Mouse (Mus musculus): ENCODE measurements at regions not wholly inside any gene's neighbourhood (a gene's known extent, or its start where the extent isn't known, plus 50 kb on each side); places are given as distances from the start of the nearest gene placed in this dataset.

GRCm38 (mm10) chr13:107462791-107463190 is 440.9 kb upstream of the Kif2a start:
- 81% methylated on average over 7 of the region's 7 CpGs for WGBS
- ATAC-seq (ENCODE audit: borderline replicate concordance, extremely low read depth, low FRiP score, low TSS enrichment): no peak
- H3K36me3 ChIP-seq: no peaks in the 10 kb centered on the region
- no peaks in the 10 kb centered on the region for H3K9me3 ChIP-seq
- no peaks in the 10 kb centered on the region for H3K4me1 ChIP-seq
- H3K4me3 ChIP-seq: no peak overlapping the region
- H3K4me2 ChIP-seq: no peak overlapping the region
- H3K9ac ChIP-seq: no peak overlapping the region
- no peak overlapping the region for H3K27ac ChIP-seq
- H3K27me3 ChIP-seq: no peaks in the 10 kb centered on the region

- H3K36me3 ChIP-seq: no peaks in the 10 kb centered on the region
- 11% methylated on average over 16 of the region's 16 CpGs for WGBS
- H3K4me2 ChIP-seq: peak overlapping the region; percentile 32; the same call in 1 of the 2 replicates
- no peak overlapping the region for H3K9ac ChIP-seq
- H3K27me3 ChIP-seq: no peaks in the 10 kb centered on the region
- no peak overlapping the region for H3K4me3 ChIP-seq
- H3K27ac ChIP-seq: no peak overlapping the region
- no peaks in the 10 kb centered on the region for H3K9me3 ChIP-seq
- no peaks in the 10 kb centered on the region for H3K4me1 ChIP-seq
- ATAC-seq (ENCODE audit: borderline replicate concordance, extremely low read depth, low FRiP score, low TSS enrichment): peak; percentile 85; the same call in 1 of the 2 replicates
Observed at GRCm38 (mm10) chr13:107461048-107461912, 439.4 kb upstream of the Kif2a start.

- Histone ChIP-seq H3K27ac (no peak overlapping the region), H3K27me3 (no peaks in the 10 kb centered on the region), H3K4me1 (no peaks in the 10 kb centered on the region), H3K36me3 (no peaks in the 10 kb centered on the region), H3K4me2 (no peak overlapping the region), H3K4me3 (no peak overlapping the region), H3K9ac (no peak overlapping the region), H3K9me3 (no peaks in the 10 kb centered on the region)
- ATAC-seq (ENCODE audit: borderline replicate concordance, extremely low read depth, low FRiP score, low TSS enrichment): no peak
- WGBS: 69% methylated on average over 4 of the region's 4 CpGs
Observed at GRCm38 (mm10) chr13:107458730-107459129, 436.8 kb upstream of the Kif2a start.

- ATAC-seq (ENCODE audit: borderline replicate concordance, extremely low read depth, low FRiP score, low TSS enrichment): no peak
- H3K27ac ChIP-seq: no peak overlapping the region
- no peak overlapping the region for H3K4me3 ChIP-seq
- WGBS: 72% methylated on average over 10 of the region's 10 CpGs
- H3K9ac ChIP-seq: no peak overlapping the region
- H3K4me1 ChIP-seq: no peaks in the 10 kb centered on the region
- no peaks in the 10 kb centered on the region for H3K27me3 ChIP-seq
- no peaks in the 10 kb centered on the region for H3K9me3 ChIP-seq
- no peaks in the 10 kb centered on the region for H3K36me3 ChIP-seq
- H3K4me2 ChIP-seq: no peak overlapping the region
Observed at GRCm38 (mm10) chr13:107457270-107457669, 435.3 kb upstream of the Kif2a start.

- whole genome bisulfite sequencing: 48% methylated on average over 2 of the region's 2 CpGs
Observed at GRCm38 (mm10) chr13:107456394-107456793, 434.5 kb upstream of the Kif2a start.

GRCm38 (mm10) chr13:107449598-107450179 is 427.8 kb upstream of the Kif2a start:
- no peak; the same call in 1 of the 2 replicates for ATAC-seq (ENCODE audit: borderline replicate concordance, extremely low read depth, low FRiP score, low TSS enrichment)
- no peaks in the 10 kb centered on the region for H3K36me3 ChIP-seq
- no peak overlapping the region for H3K4me3 ChIP-seq
- WGBS: 56% methylated on average over 11 of the region's 11 CpGs
- H3K27me3 ChIP-seq: no peaks in the 10 kb centered on the region
- no peak overlapping the region for H3K27ac ChIP-seq
- H3K4me1 ChIP-seq: no peaks in the 10 kb centered on the region
- no peaks in the 10 kb centered on the region for H3K9me3 ChIP-seq
- no peak overlapping the region for H3K9ac ChIP-seq
- H3K4me2 ChIP-seq: no peak overlapping the region

More at GRCm38 (mm10) chr13:107456394-107456793, 434.5 kb upstream of the Kif2a start:
- H3K9me3 ChIP-seq: no peaks in the 10 kb centered on the region
- no peaks in the 10 kb centered on the region for H3K27me3 ChIP-seq
- H3K36me3 ChIP-seq: no peaks in the 10 kb centered on the region
- H3K4me1 ChIP-seq: no peaks in the 10 kb centered on the region
- ATAC-seq (ENCODE audit: borderline replicate concordance, extremely low read depth, low FRiP score, low TSS enrichment): no peak
- H3K27ac ChIP-seq: no peak overlapping the region
- H3K9ac ChIP-seq: no peak overlapping the region
- no peak overlapping the region for H3K4me3 ChIP-seq
- H3K4me2 ChIP-seq: no peak overlapping the region

- Histone ChIP-seq H3K27me3 (no peaks in the 10 kb centered on the region), H3K4me3 (no peak overlapping the region), H3K27ac (no peak overlapping the region), H3K36me3 (no peaks in the 10 kb centered on the region), H3K4me1 (no peaks in the 10 kb centered on the region), H3K9me3 (no peaks in the 10 kb centered on the region), H3K4me2 (no peak overlapping the region), H3K9ac (no peak overlapping the region)
- 70% methylated on average over 2 of the region's 2 CpGs for WGBS
- no peak for ATAC-seq (ENCODE audit: borderline replicate concordance, extremely low read depth, low FRiP score, low TSS enrichment)
Observed at GRCm38 (mm10) chr13:107447813-107448212, 425.9 kb upstream of the Kif2a start.

GRCm38 (mm10) chr13:107419363-107420155 is 397.6 kb upstream of the Kif2a start:
- Histone ChIP-seq H3K4me3 (no peak overlapping the region), H3K9me3 (no peaks in the 10 kb centered on the region), H3K27ac (no peak overlapping the region), H3K27me3 (no peaks in the 10 kb centered on the region), H3K4me1 (no peaks in the 10 kb centered on the region), H3K4me2 (no peak overlapping the region), H3K9ac (no peak overlapping the region), H3K36me3 (no peaks in the 10 kb centered on the region)
- no peak for ATAC-seq (ENCODE audit: borderline replicate concordance, extremely low read depth, low FRiP score, low TSS enrichment)
- 64% methylated on average over 3 of the region's 3 CpGs for WGBS

- no peak overlapping the region for H3K27ac ChIP-seq
- no peak for ATAC-seq (ENCODE audit: borderline replicate concordance, extremely low read depth, low FRiP score, low TSS enrichment)
- no peak overlapping the region for H3K4me3 ChIP-seq
- H3K36me3 ChIP-seq: no peaks in the 10 kb centered on the region
- no peaks in the 10 kb centered on the region for H3K9me3 ChIP-seq
- H3K9ac ChIP-seq: no peak overlapping the region
- no peak overlapping the region for H3K4me2 ChIP-seq
- no peaks in the 10 kb centered on the region for H3K4me1 ChIP-seq
- no peaks in the 10 kb centered on the region for H3K27me3 ChIP-seq
Observed at GRCm38 (mm10) chr13:107410267-107410666, 388.3 kb upstream of the Kif2a start.

GRCm38 (mm10) chr13:107407674-107408026 is 385.7 kb upstream of the Kif2a start:
- no peak overlapping the region for H3K9ac ChIP-seq
- no peak overlapping the region for H3K27ac ChIP-seq
- H3K4me2 ChIP-seq: no peak overlapping the region
- H3K27me3 ChIP-seq: no peaks in the 10 kb centered on the region
- WGBS: 57% methylated on average over 5 of the region's 5 CpGs
- no peak overlapping the region for H3K4me3 ChIP-seq
- H3K9me3 ChIP-seq: no peaks in the 10 kb centered on the region
- no peak for ATAC-seq (ENCODE audit: borderline replicate concordance, extremely low read depth, low FRiP score, low TSS enrichment)
- H3K36me3 ChIP-seq: no peaks in the 10 kb centered on the region
- no peaks in the 10 kb centered on the region for H3K4me1 ChIP-seq

- Histone ChIP-seq H3K4me1 (no peaks in the 10 kb centered on the region), H3K36me3 (no peaks in the 10 kb centered on the region), H3K27ac (no peak overlapping the region), H3K4me2 (no peak overlapping the region), H3K9me3 (no peaks in the 10 kb centered on the region), H3K9ac (no peak overlapping the region), H3K4me3 (no peak overlapping the region), H3K27me3 (no peaks in the 10 kb centered on the region)
- ATAC-seq (ENCODE audit: borderline replicate concordance, extremely low read depth, low FRiP score, low TSS enrichment): no peak
- WGBS: 76% methylated on average over 5 of the region's 5 CpGs
Observed at GRCm38 (mm10) chr13:107406977-107407673, 385.2 kb upstream of the Kif2a start.

All from lung, embryonic 15.5 days (tissue).